Mouse (Mus musculus) limb, embryonic 11.5 days (tissue): ENCODE data around the gene Focad. TPM values are rescaled to one million over a fixed set of nuclear protein-coding genes. Genes with fewer than 3 reads are reported as not detected.

Experiments
- ATAC-seq: fragments of 200-750 bp; cut with Nextera tagmentation; 2 replicates; pipeline ENCODE4 v1.8.0; 2017; ENCODE audit warnings: low read depth; ENCODE audit not compliant: insufficient number of reproducible peaks, low FRiP score, low TSS enrichment
- DNase-seq: peaks from one replicate; pipeline ENCODE4 v3.0.0-alpha.2; 2015; ENCODE audit warnings: low spot score
- H3K27ac ChIP-seq: fragments of 300-500 bp; sonication (generic); replicated peaks from 2 replicates; pipeline ENCODE4 v1.5.1; 2014; ENCODE audit warnings: low read depth, mild to moderate bottlenecking, low read length
- H3K27me3 ChIP-seq: fragments of 300-500 bp; sonication (generic); 2 replicates; pipeline ENCODE4 v1.6.1; 2014; ENCODE audit warnings: mild to moderate bottlenecking, low read length, mixed read lengths; ENCODE audit not compliant: control insufficient read depth, insufficient read depth
- H3K36me3 ChIP-seq: fragments of 300-500 bp; sonication (generic); 2 replicates; pipeline ENCODE4 v1.6.1; 2014; ENCODE audit warnings: mild to moderate bottlenecking, low read length, moderate library complexity, mixed read lengths; ENCODE audit not compliant: control insufficient read depth, insufficient read depth
- H3K4me1 ChIP-seq: fragments of 300-500 bp; sonication (generic); 2 replicates; pipeline ENCODE4 v1.6.1; 2014; ENCODE audit warnings: low read length, mixed read lengths; ENCODE audit not compliant: control insufficient read depth, insufficient read depth
- H3K4me2 ChIP-seq: fragments of 300-500 bp; sonication (generic); 2 replicates; pipeline ENCODE4 v1.6.1; 2014; ENCODE audit warnings: low read depth, mild to moderate bottlenecking, moderate library complexity; ENCODE audit not compliant: severe bottlenecking
- H3K4me3 ChIP-seq: fragments of 300-500 bp; sonication (generic); 2 replicates; pipeline ENCODE4 v1.5.1; 2014; ENCODE audit warnings: low read depth, low read length
- H3K9ac ChIP-seq: fragments of 300-500 bp; sonication (generic); 2 replicates; pipeline ENCODE4 v1.6.1; 2014; ENCODE audit warnings: mild to moderate bottlenecking, low read length
- H3K9me3 ChIP-seq: fragments of 300-500 bp; sonication (generic); 2 replicates; pipeline ENCODE4 v1.6.1; 2016; ENCODE audit warnings: low read length; ENCODE audit not compliant: control insufficient read depth
- WGBS: fragments of 180-500 bp; shearing (Covaris S2); extraction: QIAGEN DNeasy Blood & Tissue Kit; methylation state at CpG from one replicate; pipeline ENCODE4 v1.1.7; 2014; 5-methylcytosine and 5-hydroxymethylcytosine counted together
- polyA plus RNA-seq: library from polyadenylated mRNA; unstranded; fragments of >200 nt; fragmentation: Nextera tagmentation; extraction: Ambion mirVana; gene quantifications from 2 replicates; pipeline ENCODE4 v1.2.1, GENCODE M21; 2014

The Focad gene
- polyA plus RNA-seq, result 13.9 and 14.9 TPM in 2 replicates

GRCm38 (mm10) chr4:88094062-88094767 is at the start of gene Focad:
TSS of gene Focad (plus strand) at chr4:88094629.
- Histone ChIP-seq H3K36me3 (no peaks in the 10 kb centered on the region), H3K27ac (no peak within 1 kb of the TSS), H3K9ac (peak within 1 kb of the TSS; percentile 63), H3K27me3 (no peaks in the 10 kb centered on the region), H3K4me2 (peak within 1 kb of the TSS; percentile 97), H3K4me1 (no peaks in the 10 kb centered on the region), H3K9me3 (no peaks in the 10 kb centered on the region), H3K4me3 (peak within 1 kb of the TSS; percentile 74)
- 2% methylated on average over 34 of the region's 34 CpGs for WGBS
- DNase-seq (peak; percentile 98), ATAC-seq (peak; percentile 99)

- H3K4me2 ChIP-seq, result no peak overlapping the region
- 94% methylated on average over 4 of the region's 4 CpGs for WGBS
- DNase-seq (no peak), ATAC-seq (no peak)
- H3K4me3 ChIP-seq, result no peak overlapping the region
- no peaks in the 10 kb centered on the region for H3K36me3 ChIP-seq
- no peaks in the 10 kb centered on the region for H3K9me3 ChIP-seq
- no peaks in the 10 kb centered on the region for H3K27me3 ChIP-seq
- no peaks in the 10 kb centered on the region for H3K4me1 ChIP-seq
- no peak overlapping the region for H3K27ac ChIP-seq
- H3K9ac ChIP-seq, result no peak overlapping the region
These were observed 49.3 kb upstream of the Focad start for GRCm38 (mm10) chr4:88045151-88045550.

GRCm38 (mm10) chr4:88046280-88046679 is 48.1 kb upstream of the Focad start:
- Histone ChIP-seq H3K9me3 (no peaks in the 10 kb centered on the region), H3K27me3 (no peaks in the 10 kb centered on the region), H3K36me3 (no peaks in the 10 kb centered on the region), H3K4me2 (no peak overlapping the region), H3K4me1 (no peaks in the 10 kb centered on the region), H3K9ac (no peak overlapping the region), H3K4me3 (no peak overlapping the region), H3K27ac (no peak overlapping the region)
- DNase-seq, result no peak
- WGBS, result 69% methylated on average over 8 of the region's 8 CpGs
- ATAC-seq, result no peak

- H3K36me3 ChIP-seq, result no peaks in the 10 kb centered on the region
- no peaks in the 10 kb centered on the region for H3K9me3 ChIP-seq
- H3K27ac ChIP-seq, result no peak overlapping the region
- H3K4me1 ChIP-seq, result no peaks in the 10 kb centered on the region
- no peak overlapping the region for H3K9ac ChIP-seq
- H3K27me3 ChIP-seq, result no peaks in the 10 kb centered on the region
- DNase-seq (no peak), ATAC-seq (no peak)
- no peak overlapping the region for H3K4me3 ChIP-seq
- no peak overlapping the region for H3K4me2 ChIP-seq
- WGBS, result 82% methylated on average over 2 of the region's 2 CpGs
These were observed 19.0 kb upstream of the Focad start for GRCm38 (mm10) chr4:88075388-88075787.

GRCm38 (mm10) chr4:88078983-88079382 is 15.4 kb upstream of the Focad start:
- Histone ChIP-seq H3K27me3 (no peaks in the 10 kb centered on the region), H3K4me2 (no peak overlapping the region), H3K4me3 (no peak overlapping the region), H3K4me1 (no peaks in the 10 kb centered on the region; the same call in 1 of the 2 replicates), H3K27ac (no peak overlapping the region), H3K36me3 (no peaks in the 10 kb centered on the region), H3K9me3 (no peaks in the 10 kb centered on the region), H3K9ac (no peak overlapping the region)
- WGBS, result 62% methylated on average over 3 of the region's 3 CpGs
- DNase-seq (no peak), ATAC-seq (no peak)

- ATAC-seq (no peak), DNase-seq (no peak)
- H3K9ac ChIP-seq, result no peak overlapping the region
- H3K4me3 ChIP-seq, result no peak overlapping the region
- H3K4me1 ChIP-seq, result no peaks in the 10 kb centered on the region; the same call in 1 of the 2 replicates
- H3K9me3 ChIP-seq, result no peaks in the 10 kb centered on the region
- no peak overlapping the region for H3K27ac ChIP-seq
- no peak overlapping the region for H3K4me2 ChIP-seq
- WGBS, result 71% methylated on average over 5 of the region's 5 CpGs
- H3K36me3 ChIP-seq, result no peaks in the 10 kb centered on the region
- no peaks in the 10 kb centered on the region for H3K27me3 ChIP-seq
These were observed 13.0 kb upstream of the Focad start for GRCm38 (mm10) chr4:88081417-88081816.

GRCm38 (mm10) chr4:88081885-88082284 is 12.5 kb upstream of the Focad start:
- no peak overlapping the region for H3K4me2 ChIP-seq
- H3K27me3 ChIP-seq, result no peaks in the 10 kb centered on the region
- ATAC-seq, result no peak
- no peak overlapping the region for H3K9ac ChIP-seq
- no peaks in the 10 kb centered on the region for H3K36me3 ChIP-seq
- no peaks in the 10 kb centered on the region for H3K9me3 ChIP-seq
- H3K4me3 ChIP-seq, result no peak overlapping the region
- 89% methylated on average over 3 of the region's 3 CpGs for WGBS
- DNase-seq, result no peak
- H3K4me1 ChIP-seq, result no peaks in the 10 kb centered on the region; the same call in 1 of the 2 replicates
- H3K27ac ChIP-seq, result no peak overlapping the region

GRCm38 (mm10) chr4:88082381-88082780 is 12.0 kb upstream of the Focad start:
- no peak overlapping the region for H3K9ac ChIP-seq
- H3K4me1 ChIP-seq, result no peaks in the 10 kb centered on the region; the same call in 1 of the 2 replicates
- DNase-seq (no peak), ATAC-seq (no peak)
- H3K36me3 ChIP-seq, result no peaks in the 10 kb centered on the region
- H3K4me3 ChIP-seq, result no peak overlapping the region
- H3K9me3 ChIP-seq, result no peaks in the 10 kb centered on the region
- H3K27me3 ChIP-seq, result no peaks in the 10 kb centered on the region
- WGBS, result 92% methylated on average over 4 of the region's 4 CpGs
- no peak overlapping the region for H3K4me2 ChIP-seq
- H3K27ac ChIP-seq, result no peak overlapping the region

- H3K27me3 ChIP-seq, result no peaks in the 10 kb centered on the region
- ATAC-seq (no peak), DNase-seq (peak; percentile 21)
These were observed 10.6 kb upstream of the Focad start for GRCm38 (mm10) chr4:88083781-88084180.

More at GRCm38 (mm10) chr4:88083781-88084180, 10.6 kb upstream of the Focad start:
- WGBS, result 20% methylated on average over 3 of the region's 3 CpGs
- H3K4me2 ChIP-seq, result no peak overlapping the region
- H3K4me3 ChIP-seq, result no peak overlapping the region
- no peaks in the 10 kb centered on the region for H3K36me3 ChIP-seq
- H3K27ac ChIP-seq, result no peak overlapping the region
- H3K9ac ChIP-seq, result no peak overlapping the region
- no peaks in the 10 kb centered on the region; the same call in 1 of the 2 replicates for H3K4me1 ChIP-seq
- H3K9me3 ChIP-seq, result no peaks in the 10 kb centered on the region
